Mouse (Mus musculus) limb, embryonic 13.5 days (tissue): ENCODE data around the gene Fam19a5. TPM values are rescaled to one million over a fixed set of nuclear protein-coding genes. Genes with fewer than 3 reads are reported as not detected.

Experiments used
- microRNA-seq: library from miRNA; unstranded; fragments of <30 nt; microRNA quantifications from one replicate; pipeline ENCODE4, GENCODE M21; 2016
- polyA plus RNA-seq: library from polyadenylated mRNA; unstranded; fragments of >200 nt; fragmentation: Nextera tagmentation; extraction: Ambion mirVana; gene quantifications from 2 replicates; pipeline ENCODE4 v1.2.1, GENCODE M21; 2015

Gene Fam19a5
- polyA plus RNA-seq, 1 experiment from 2014 or later = 4.8 TPM

Small RNAs within 50 kb of the gene (microRNA-seq; reads per million reads assigned to microRNA genes)
- gene Mir6393 = not detected
